Mouse (Mus musculus) kidney, postnatal 10 days (tissue): Measurements from ENCODE around the gene Wbp1.
A peak's percentile ranks its signal among the peaks of the same experiment; 100 is the strongest.

Experiments used
- DNase-seq: peaks from one replicate; pipeline ENCODE4 v3.0.0; 2021; ENCODE audit warnings: mixed read lengths

Gene Wbp1

DNA sequence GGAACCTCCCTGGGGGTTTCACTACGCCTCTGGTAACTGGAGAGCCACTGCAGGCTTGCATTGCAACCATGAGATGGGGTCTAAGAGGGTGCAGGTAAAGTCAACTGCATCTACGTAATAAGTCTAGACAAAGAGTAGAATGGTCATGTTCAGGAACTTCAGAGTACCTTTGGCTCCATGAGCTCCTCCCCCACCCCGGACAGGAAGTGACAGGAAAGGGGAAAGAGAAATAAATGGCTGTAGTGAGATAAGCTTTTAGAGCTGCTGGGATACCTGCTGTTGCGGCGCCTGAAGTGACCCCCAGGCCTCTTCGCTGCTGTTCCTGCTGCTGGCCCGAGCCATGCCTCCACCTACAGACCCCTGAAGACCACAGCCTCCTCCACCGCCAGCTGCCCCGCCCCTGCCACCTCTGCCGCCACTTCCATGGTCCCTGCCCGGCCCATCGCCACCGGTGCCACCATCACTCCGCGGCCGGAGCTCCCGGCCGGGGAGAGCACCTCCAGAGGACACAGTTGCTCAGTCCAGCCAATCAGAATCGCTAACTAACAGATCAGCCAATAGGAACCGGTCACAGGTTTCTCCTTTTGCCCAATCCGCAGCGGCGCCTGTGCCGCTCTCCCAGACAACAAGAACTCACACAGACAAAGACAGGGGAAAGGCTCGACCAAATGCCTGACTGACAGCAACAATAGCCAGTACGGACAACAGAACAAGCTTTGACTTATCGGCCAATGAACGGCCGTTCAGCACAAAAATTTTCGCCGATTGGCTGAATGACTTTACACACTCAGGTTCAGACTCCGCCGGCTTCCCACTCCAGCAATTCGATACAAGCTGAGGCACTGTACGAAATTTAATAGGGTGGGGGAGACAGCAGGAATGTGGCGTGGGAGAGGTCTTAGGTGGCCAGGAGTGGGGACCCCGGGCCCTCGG lies at the start of gene Wbp1:
Wbp1 (minus strand) TSS at position 630 of the 933 bp plus-strand sequence.
- DNase-seq, result peak; percentile 95

DNA sequence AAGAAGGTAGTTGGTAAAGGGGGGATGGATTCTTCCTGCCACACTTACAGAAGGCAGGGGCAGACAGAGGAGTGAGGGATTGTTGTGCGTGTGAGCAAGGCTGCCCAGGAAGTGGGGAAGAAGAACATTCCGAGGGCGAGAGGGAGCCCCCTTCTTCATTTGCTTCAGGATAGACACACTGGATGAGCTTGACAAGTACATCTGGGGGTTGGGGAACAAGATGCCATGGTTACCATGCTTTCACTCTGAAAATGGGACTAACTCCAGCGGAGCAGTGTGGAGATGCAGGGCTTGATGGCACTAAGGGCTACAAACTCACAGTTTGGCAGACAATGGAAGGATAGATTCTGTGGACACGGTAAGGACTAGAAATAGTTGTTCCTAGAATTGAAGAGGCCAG lies 49.7 kb upstream of the Wbp1 start:
- DNase-seq, result no peak

DNA sequence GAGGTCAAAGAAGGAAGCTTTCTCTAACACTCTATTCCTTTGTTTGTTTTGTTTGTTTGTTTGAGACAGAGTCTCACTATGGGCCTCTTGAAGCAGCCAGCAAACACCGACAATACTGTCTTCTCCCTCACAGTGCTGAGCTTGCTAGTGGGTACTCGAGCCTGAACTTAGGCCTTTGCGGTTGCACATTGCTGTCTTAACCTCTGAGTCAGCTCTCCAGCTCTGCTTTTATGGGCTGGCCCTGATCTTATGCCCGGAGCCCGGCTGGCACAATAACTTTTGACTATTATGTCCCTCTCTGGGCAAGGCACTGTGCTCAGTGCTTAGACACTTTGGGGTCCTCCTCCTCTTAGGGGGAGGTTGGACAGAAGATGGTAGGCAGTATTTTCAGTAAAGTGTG lies 48.5 kb upstream of the Wbp1 start:
- peak; percentile 41 for DNase-seq

DNA sequence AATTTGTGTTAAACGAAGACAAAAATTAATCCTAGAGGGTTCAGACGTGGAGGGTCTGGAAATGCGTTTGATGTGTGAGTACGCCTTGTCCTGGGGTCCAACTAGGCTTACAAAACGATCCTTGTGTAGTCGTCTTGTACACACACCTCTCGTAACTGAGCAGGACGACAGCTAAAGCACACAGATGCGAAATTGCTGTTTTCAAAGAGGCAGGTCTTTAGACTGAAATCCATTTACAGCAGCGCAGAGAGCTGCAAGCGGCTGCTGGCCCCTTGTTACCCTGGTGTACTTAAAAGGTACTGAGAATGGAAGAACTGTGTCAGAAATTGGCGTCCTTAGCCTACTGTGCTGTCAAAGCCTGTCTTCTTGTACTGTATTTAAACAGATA lies 44.9 kb upstream of the Wbp1 start:
- no peak for DNase-seq

DNA sequence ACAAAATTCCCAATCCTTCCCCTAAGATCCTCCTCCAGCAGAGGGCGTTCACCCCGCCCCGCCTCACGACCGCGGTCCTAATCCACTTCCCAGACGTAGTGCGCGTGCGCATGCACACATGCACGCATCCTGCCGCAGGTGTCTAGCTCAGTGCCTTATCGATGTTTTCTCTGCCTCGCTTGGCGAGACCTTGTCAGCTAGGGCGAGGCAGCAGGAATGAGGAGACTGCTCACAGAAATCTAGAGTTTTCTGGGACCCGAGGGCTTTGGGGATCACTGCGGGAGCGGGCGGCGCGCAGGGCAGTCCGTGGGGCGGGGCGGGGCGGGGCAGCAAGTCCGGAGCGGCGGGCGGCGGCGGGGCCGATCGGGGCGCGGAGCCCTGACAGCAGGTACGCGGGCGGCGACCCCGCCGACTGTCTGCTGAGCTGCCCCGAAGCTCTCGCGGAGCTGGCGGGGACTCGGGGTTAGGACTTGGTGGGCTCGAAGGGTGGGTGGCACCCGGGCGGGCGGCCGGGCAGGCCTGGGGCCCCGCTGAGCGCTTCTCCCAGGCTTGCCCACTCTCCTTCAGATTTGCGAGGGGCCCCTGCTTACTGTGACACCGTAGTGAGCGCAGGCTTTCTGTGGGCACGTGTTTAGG lies 44.4 kb upstream of the Wbp1 start, which contains the start of gene Dctn1:
Dctn1 (plus strand) TSS at position 314 of the 636 bp plus-strand sequence.
- DNase-seq, result peak; percentile 97

DNA sequence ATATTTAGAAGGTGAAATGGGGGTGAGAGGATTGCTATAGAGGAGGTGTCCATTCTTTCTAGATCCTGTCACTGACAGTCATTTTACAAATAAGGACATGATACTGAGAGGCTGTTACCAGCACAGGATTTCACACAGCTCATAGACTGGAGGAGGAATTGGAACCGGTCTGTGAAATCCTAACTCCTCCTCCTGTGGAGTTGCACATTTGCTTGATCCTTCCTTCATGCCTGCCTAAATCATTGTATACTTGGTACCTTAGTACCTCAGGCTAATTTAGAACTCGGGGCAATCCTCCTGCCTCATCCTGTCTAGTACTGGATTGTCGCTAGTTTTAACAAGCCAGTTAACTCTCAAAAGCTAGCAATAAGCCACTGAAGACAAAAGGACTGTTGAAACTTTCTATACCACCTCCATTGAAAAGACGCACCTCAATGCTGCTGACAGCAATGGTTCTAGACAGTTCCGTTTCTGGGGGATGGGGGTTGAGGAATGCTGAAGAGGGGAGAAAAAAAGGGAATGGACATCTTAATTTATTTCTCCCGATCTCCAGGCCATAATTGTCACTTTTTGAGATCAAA lies 43.8 kb upstream of the Wbp1 start:
- DNase-seq, result no peak

DNA sequence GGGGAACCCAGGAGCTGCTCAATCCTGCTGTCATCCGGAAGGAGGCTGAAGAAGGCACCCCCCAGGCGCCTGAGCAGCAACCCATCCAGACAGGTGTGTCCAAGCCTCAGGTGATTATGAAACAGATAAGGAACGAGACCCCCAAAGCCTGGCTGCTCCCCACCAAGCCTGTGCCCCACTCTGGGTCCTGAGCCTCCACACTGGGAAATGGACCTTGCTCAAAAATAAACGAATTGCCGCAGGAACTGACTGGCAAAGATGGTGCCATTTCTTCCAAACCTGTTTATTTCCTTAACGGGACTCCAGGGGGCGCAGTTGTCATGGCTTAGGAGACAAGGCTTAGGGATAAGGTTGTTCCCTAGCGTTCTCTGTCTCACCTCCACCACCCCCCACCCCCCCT lies 41.3 kb upstream of the Wbp1 start:
- DNase-seq, result peak; percentile 82

DNA sequence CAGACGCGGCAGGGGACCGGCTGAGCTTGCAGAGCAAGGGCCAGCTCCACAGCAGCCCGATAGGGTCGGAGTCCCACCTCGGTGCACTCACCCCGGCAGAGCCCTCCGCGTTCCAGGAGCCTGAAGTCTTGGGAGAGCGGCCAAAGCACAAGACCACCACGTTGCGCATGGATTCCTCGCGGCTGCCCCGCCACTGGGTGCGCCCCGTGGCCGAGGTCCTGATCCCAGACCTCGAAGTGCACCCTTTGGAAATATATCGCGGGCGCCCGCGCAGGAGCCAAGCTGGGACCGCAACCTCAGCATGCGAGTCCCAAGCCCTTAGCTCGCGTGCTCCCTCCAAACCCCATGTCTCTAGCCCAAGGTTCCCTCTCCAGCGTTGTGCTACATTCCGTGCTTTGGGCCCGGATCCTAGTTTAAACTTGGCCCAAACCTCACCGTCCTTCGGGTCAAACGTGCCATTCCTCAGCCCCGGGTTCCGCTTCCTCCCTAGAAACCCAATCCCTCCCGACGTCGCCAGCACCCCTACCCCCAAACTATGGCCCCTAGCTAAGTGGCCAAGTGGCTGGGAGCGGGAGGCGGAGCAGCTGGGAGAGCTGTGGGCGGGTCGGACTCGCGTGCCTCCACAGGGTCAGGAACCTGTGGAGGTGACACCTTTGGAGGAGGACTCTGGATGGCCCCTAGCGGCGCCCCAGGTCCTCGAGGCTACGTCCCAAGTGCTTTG lies 40.7 kb upstream of the Wbp1 start:
- DNase-seq, result peak; percentile 73

DNA sequence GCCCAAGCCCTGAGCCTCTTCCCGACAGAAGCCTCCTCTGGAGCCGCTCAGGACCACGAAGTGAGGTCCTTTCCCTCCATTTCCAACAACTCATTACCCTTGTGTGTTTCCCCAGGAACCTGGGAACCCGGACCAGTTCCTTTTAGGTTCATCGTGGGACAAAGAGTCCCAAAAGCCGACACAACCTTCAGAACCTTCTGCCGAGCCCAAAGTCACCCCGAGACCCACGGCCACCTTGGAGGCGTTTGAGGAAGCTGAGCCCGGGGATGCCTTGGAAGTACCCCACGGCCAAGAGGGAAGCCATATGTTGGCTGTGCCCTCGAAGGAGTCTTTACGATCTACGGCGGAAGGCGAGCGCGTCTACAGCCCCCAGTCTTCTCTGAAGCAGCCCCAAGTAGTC lies 40.1 kb upstream of the Wbp1 start:
- no peak for DNase-seq

DNA sequence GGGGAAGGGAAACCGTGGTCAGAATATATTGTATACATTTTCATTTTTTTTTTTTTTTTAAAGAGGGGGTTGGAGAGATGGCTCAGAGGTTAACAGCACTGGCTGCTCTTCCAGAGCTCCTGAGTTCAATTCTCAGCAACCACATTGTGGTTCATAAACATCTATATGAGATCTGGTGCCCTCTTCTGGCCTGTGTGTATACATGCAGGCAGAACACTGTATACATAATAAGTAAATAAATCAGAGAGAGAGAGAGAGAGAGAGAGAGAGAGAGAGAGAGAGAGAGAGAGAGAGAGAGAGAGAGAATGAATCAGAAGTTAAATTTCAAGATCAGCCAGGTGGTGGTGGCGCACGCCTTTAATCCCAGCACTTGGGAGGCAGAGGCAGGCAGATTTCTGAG lies 38.1 kb upstream of the Wbp1 start:
- DNase-seq, result peak; percentile 54

DNA sequence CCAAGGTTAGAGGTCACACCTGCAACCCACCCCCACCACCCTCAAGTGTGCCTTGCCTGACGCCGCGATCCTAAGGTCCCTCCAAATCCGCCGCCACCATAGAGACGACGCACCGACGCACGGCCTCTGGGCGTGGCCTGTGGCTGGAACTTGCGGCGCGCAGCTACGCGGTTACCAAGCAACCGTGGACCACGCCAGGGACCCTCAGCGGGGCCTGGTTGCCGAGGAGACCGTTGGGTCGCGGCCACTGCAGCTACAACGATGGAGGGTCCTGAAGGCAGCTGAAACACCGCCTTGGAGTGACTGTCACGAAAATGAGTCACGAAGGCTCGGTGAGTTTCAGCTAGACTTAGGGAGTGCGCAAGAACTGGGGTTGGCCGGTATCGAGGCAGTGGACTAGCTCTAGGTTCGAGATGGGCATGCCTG lies 34.9 kb upstream of the Wbp1 start, which contains the start of the genes Wdr54 and 1700003E16Rik:
Wdr54 (minus strand) TSS at position 139 of the 426 bp plus-strand sequence.
1700003E16Rik (plus strand) TSS at position 146 of the 426 bp plus-strand sequence.
- DNase-seq, result peak; percentile 74

DNA sequence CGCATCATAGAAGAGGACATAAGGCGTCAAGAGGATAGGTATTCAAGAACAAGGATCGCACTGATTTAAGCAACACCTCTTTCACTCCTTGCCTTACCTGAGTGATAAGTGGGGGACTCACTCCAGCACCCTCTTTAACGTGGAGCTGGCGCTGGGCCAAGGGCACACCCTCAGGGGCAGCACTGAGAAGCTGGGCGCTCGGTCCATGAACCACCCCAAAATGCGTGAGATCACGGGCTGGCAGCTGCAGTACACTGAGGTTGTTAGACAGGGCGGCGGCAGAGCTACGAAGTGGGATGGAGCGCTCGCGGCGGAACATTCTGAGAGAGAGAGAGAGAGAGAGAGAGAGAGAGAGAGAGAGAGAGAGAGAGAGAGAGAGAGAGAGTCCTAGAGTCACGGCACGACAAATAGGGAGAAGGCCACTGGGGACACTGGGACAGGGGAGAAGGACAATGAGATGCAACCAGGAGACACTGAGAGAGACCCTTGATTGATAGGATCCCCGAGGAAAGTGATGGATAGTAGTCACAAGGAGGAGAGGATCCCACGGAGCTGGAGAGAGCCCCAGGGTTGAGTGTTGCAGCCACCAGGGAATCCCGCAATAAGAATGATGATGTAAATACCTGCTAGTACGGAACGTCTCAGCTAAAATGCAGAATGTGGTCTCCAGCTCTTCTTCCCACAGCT lies 34.3 kb upstream of the Wbp1 start:
- peak; percentile 33 for DNase-seq

DNA sequence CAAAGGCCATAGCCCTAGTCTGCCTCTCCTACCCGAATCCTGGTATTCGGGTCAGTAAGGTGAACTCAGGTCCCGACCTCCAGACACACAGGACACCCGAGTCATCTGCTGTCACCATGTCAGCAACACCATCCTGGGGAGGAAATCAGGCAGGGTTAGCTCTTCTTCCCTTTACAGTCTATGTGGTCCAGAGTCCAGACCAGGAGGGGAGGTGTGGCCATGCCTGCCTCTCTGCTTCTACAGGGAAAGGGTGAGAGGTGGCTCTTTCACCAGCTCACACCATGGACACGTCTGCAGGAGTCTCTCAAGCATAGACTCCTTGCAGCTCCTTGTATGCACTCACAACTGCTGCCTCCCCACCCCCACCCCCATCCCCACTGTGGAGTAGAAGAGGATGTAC lies 32.1 kb upstream of the Wbp1 start:
- DNase-seq, result no peak

DNA sequence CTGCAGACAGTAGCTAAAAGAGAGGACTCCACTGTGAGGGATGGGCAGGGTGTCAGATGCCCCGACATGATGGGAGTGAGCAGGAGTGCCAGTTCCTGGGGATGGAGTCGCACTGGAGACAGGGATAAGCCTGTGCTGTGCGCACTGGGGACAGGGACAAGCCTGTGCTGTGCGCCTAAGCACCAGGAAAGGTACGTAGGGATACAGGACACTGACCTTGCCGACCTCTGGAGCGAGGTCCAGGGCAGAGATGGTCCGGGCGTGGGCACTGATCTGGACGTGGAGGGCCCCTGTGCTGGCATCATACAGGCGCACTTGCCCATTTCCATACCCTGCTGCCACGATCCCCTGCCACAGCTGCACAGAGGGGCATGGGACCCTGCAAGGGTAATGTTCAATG lies 31.7 kb upstream of the Wbp1 start:
- no peak for DNase-seq

DNA sequence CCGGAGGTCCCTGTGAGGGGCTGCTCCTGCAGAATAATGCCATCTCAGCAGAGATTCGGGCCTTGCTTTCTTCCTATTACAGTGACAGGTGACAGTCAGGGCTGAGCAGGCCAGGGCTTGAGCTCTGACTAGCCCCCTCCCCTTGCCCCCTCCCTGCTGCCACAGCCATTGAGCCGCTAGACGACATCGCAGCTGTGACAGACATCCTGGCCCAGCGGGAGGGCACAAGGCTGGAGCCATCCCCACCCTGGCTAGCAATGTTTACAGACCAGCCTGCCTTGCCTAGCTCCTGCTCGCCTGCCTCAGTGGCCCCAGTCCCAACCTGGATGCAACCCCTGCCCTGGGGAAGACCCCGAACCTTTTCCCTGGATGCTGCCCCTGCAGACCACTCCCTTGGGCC lies 30.4 kb upstream of the Wbp1 start:
- no peak for DNase-seq

DNA sequence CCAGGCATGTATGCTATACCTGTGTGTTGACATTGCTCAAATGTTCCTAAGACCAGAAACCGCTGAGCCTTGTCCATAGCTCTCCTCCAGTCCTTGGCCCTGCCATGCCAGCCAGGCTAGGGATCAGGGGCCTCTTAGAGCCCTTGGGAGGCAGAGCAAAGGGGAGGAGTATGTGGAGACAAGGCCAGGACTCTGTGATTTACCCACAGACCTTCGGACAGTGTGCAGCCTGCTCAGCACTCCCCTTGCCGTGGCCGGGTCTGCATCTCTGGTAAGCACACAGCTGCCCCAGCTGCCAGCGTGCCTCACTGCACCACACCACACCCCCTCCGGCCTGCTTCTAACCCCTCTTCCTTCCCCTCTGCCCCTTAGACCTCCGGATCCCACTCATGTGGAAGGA lies 25.9 kb upstream of the Wbp1 start:
- peak; percentile 38 for DNase-seq

DNA sequence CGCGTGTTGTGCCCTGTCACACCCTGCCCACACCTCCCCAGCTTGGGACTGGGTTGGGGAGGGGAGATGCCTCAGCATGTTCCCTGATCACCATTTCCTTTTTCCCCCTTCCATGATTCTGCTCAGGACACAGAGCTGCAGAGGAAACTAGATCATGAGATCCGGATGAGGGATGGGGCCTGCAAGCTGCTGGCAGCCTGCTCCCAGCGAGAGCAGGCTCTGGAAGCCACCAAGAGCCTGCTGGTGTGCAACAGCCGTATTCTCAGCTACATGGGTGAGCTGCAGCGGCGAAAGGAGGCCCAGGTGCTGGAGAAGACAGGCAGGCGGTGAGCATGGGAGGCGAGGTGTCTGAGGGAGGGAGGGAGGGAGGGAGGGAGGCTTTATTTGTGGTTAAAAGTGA lies 24.4 kb upstream of the Wbp1 start:
- peak; percentile 32 for DNase-seq

DNA sequence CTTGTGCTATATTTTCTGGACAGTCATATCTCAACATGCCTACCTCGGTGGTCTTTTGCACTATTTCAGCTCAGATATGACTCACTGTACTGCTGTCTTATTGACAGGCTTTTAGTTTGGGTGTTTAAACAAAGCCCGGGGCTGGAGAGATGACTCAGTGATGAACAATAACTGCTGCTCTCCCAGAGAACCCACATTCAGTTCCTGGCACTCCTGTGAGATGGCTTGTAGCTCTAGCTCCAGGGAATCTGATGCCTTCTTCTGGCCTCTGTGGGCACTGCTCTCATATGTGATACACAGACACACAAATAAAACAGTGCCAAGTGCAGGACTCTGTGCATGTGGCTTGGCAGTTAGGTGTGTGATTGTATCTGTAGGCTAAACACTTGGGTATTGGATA lies 23.9 kb upstream of the Wbp1 start:
- DNase-seq, result no peak

DNA sequence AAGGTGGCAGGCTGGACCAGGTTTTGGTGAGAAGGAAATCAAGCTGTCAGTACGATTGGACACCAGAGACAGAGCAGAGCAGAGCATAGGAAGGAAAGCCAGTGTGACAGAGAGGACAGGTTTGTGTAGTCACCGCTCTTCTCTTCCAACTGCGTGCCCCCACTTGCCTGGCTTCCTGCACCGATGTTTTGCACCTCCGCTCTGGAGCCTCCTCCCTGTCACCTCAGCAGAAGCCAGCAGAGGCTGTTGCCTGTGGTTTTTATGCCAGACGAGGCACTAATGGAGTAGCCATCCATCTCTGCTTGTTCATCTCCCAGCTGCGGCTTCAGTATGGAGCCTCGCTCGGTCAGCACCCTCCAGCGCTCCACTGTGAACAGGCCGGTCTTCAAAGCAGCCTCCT lies 21.5 kb upstream of the Wbp1 start:
- no peak for DNase-seq

DNA sequence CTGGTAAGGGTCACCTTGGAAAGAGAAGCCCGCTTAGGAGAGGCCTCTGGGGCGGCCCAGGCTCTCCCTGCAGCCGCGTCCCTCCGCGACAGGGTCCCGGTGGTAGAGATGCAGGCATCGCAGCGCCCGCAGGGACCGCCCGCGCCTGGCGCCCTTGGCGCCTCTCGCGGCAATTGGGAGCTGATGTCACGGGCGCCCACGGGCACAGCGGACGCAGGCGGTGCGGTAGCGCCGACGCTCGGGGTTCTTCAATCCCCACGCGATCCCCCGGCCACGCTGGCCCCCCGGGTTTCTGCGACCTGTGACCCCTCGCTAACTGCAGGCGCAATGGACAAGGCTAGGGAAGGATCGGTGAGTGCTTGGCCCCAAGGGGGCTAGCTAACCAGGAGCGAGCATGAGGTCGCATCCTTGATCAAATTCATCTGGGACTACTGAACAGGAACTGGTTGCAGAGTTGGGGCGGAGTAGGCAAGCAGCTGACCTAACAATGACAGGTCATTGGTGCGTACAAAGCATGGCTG lies 20.9 kb upstream of the Wbp1 start:
- DNase-seq, result peak; percentile 48

DNA sequence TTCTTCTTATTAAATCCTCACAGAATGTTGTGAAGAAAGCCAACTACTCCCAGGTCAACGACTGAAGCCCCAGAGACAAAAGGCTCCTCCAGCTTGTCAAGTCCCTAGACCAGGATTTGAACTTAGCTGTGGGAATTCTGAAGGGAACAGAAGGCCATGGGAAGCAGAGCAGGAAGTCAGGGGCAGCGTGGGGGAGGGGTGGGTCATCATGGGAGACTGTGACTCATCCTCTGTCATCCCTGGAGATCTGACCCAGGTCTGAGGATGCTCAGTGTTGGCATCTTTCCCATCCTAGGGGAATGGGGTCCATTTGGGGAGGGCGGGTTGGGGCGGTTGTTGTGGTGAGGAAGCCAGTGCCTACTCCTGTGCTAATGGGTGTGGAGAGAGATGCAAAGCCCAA lies 20.3 kb upstream of the Wbp1 start:
- DNase-seq, result peak; percentile 64

DNA sequence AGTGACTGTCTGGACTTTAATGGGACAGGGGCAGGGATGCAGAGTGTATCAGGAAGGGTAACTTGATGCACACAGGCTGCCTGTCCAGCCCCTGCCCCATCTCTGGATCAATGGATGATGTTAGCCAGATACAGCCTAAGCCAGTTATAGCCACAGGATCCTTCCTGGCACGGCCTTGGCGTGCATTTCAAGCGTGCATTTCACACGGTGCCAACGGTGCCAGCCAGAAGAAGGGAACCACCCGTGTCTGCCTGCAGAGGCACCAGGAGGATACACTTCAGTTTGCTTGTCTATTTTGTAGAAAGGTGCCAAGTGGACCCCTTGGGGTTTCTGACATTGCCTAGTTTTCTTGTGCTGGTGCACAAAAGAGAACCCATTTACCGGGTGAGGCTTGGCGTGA lies 18.7 kb upstream of the Wbp1 start:
- DNase-seq, result no peak
